Mouse (Mus musculus): ENCODE measurements around the gene Ranbp3l. TPM values are rescaled to one million over a fixed set of nuclear protein-coding genes. Genes with fewer than 3 reads are reported as not detected.
"Not testable (repeated sequence)": the region's sequence is repeated elsewhere in the genome, so short reads cannot be mapped to it uniquely, and the experiment has no call there.

The Ranbp3l gene
- polyA plus RNA-seq, 1 experiment from 2014 or later: 4.8 TPM

DNA sequence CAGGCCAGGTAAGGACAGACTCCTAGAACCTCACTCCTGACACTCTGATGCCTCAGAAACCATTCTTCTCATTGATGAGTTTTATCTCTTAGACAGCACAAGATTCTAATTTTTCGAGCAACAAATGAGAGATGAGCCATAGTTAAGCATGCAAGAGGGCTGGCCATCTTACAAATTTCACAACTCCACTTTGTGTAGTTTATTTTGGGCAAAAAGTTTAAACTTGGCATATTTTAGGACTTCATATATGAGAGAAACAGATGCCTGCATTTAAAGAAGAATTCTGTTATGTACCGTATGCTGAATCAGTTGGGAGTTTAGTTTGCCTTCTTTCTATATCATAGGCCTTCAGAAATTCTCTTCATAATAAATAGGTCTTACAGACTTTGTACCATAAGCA lies 35.0 kb downstream of the Ranbp3l start:
- H3K4me2 ChIP-seq (replicated peaks): no peak overlapping the region
- H3K9ac ChIP-seq: no peak overlapping the region
- no peak overlapping the region for H3K27ac ChIP-seq
- no peaks in the 10 kb centered on the region for H3K27me3 ChIP-seq
- no peaks in the 10 kb centered on the region for H3K4me1 ChIP-seq
- no peak for ATAC-seq (ENCODE audit: low FRiP score)
- H3K36me3 ChIP-seq: no peaks in the 10 kb centered on the region
- H3K9me3 ChIP-seq (replicated peaks): no peaks in the 10 kb centered on the region
- no peak overlapping the region for H3K4me3 ChIP-seq
- WGBS: 88% methylated on average over 2 of the region's 2 CpGs

DNA sequence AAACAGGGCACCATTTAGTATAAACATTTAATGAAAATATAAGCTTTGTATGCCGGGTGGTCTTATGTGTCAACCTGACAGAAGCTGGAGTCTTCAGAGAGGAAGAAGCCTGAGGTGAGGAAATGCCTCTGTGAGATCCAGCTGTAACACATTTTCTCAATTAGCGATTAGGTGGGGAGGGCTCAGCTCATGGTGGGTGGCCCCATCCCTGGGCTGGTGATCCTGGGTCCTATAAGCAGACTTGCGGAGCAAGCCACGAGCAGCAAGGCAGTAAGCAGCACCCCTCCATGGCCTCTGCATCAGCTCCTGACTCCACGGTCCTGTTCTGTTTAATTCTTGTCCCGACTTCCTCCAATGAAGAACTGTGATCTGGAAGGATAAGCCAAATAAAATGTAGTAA lies 41.4 kb downstream of the Ranbp3l start:
- Histone ChIP-seq H3K9ac (no peak overlapping the region), H3K4me3 (no peak overlapping the region), H3K36me3 (no peaks in the 10 kb centered on the region), H3K9me3 (replicated peaks) (no peaks in the 10 kb centered on the region), H3K27me3 (no peaks in the 10 kb centered on the region), H3K27ac (no peak overlapping the region), H3K4me1 (no peaks in the 10 kb centered on the region), H3K4me2 (replicated peaks) (no peak overlapping the region)
- 72% methylated on average over 6 of the region's 6 CpGs for WGBS
- ATAC-seq (ENCODE audit: low FRiP score): no peak

DNA sequence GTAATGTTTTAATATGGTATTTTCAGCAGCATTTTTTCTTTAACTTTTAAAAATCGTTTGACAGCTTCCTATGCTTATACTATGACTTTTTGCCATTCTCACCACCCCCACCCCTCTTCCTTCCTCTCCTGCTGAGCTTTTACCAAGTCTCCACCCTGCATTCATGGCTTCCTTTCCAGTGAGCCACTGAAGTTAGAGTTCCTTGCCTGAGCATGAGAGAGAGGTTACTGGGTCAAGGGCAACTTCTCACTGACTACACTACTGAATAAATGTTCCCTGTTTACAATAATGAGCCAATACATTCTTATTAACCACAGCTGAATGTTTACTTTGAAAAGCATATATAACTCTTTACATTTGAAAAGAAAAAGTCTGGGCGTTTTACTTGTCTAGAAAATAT lies 46.8 kb downstream of the Ranbp3l start:
- H3K27ac ChIP-seq: no peak overlapping the region
- H3K4me2 ChIP-seq (replicated peaks): no peak overlapping the region
- ATAC-seq (ENCODE audit: low FRiP score): no peak
- H3K27me3 ChIP-seq: no peaks in the 10 kb centered on the region
- H3K4me1 ChIP-seq: no peaks in the 10 kb centered on the region
- no peak overlapping the region for H3K4me3 ChIP-seq
- H3K9ac ChIP-seq: no peak overlapping the region
- H3K36me3 ChIP-seq: no peaks in the 10 kb centered on the region
- H3K9me3 ChIP-seq (replicated peaks): 0 out of 2 replicates have a peak, but pooled peaks cover 3% of the 10 kb centered on the region
- 74% methylated on average over 2 of the region's 2 CpGs for WGBS

DNA sequence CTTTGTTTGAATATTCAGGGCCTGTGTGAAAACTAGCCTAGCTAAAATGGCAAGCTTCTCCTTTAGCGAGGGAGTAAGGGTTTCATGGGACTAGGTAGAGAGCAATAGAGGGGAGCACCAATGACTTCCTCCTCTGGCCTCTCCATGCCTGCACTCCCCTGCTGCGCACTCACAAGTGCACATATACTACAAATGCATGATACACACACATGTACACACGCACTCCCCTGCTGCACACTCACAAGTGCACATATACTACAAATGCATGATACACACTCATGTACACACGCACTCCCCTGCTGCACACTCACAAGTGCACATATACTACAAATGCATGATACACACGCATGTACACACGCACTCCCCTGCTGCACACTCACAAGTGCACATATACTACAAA lies 47.7 kb downstream of the Ranbp3l start:
- H3K36me3 ChIP-seq; H3K27ac ChIP-seq; ATAC-seq (ENCODE audit: low FRiP score); H3K4me3 ChIP-seq; H3K27me3 ChIP-seq; H3K4me1 ChIP-seq; H3K9ac ChIP-seq; H3K4me2 ChIP-seq (replicated peaks); H3K9me3 ChIP-seq (replicated peaks): not testable (repeated sequence)
- WGBS: 78% methylated on average over 6 of the region's 6 CpGs

DNA sequence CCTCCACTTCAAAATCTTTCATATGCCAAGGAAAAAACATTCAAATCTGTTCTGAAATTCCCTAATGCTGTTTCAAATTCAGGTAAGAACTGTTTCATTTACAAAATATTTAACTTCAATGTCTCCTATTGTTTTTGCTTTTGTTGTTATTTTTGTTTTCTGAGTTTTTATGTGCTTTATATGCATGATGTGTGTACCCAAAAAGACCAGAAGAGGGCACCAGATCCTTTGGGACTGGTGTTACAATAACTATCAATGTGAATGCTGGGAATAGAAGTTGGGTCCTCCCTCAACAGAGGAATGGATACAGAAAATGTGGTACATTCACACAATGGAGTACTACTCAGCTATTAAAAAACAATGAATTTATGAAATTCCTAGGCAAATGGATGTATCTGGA lies 88.0 kb downstream of the Ranbp3l start:
- Histone ChIP-seq H3K9me3 (replicated peaks) (no peaks in the 10 kb centered on the region), H3K9ac (no peak overlapping the region), H3K36me3 (no peaks in the 10 kb centered on the region), H3K4me2 (replicated peaks) (no peak overlapping the region), H3K4me3 (no peak overlapping the region), H3K4me1 (no peaks in the 10 kb centered on the region), H3K27me3 (no peaks in the 10 kb centered on the region), H3K27ac (no peak overlapping the region)
- ATAC-seq (ENCODE audit: low FRiP score): no peak

DNA sequence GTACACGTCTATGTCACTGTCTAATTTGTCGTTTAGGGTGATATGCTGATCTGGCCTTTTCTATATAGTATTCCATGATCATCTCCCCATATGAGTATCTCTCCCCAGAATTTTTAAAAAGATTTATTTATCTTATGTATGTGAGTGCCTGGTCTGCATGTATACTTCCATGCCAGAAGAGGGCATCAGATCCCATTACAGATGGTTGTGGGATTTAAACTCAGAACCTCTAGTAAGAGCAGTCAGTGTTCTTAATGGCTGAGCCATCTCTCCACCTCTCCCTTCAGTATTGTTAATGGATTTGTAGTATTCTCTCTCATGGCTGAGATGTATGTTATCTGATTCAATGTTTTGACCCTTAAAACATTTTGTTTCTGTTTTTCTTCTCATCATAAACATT lies 92.1 kb downstream of the Ranbp3l start:
- Histone ChIP-seq H3K9ac (no peak overlapping the region), H3K4me1 (no peaks in the 10 kb centered on the region), H3K27me3 (no peaks in the 10 kb centered on the region), H3K27ac (no peak overlapping the region), H3K4me2 (replicated peaks) (no peak overlapping the region), H3K9me3 (replicated peaks) (no peaks in the 10 kb centered on the region), H3K4me3 (no peak overlapping the region), H3K36me3 (no peaks in the 10 kb centered on the region)
- no peak for ATAC-seq (ENCODE audit: low FRiP score)
- WGBS: 91% methylated on average over 2 of the region's 2 CpGs

DNA sequence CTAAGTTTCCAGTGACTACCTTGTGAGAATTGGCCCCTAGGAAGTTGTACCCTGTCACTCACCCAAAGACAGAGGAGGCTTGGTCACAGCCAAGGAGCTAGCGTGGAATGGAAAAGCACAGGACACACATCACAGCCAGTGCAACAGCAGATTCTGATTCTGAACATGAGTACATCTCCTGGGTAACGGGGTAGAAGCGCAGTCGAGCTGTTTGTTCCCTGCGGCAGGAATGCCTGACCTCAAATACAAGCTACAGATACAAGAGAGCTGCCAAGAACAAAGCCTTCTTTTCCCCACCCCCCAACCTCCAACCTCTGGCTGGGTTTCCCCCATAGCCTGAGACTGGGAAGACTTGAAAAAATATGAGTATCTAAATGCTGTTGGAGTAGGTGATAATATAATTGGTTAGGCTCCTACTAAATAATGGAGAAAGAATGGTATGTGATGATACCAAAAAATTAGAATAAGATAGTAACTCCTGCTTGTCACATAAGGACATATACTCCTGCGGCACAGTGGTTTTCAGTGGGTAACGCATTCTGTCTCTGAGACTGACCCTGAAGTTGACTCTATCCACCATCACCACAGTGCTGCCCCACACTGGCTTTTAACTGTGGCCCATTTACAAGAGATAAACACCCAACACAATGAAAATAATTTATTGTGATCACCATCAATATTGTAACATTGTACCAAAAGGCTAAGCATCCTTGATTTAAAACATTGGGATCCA lies 93.6 kb downstream of the Ranbp3l start:
- no peak overlapping the region for H3K4me3 ChIP-seq
- peak; percentile 92 for ATAC-seq (ENCODE audit: low FRiP score)
- H3K9ac ChIP-seq: no peak overlapping the region
- H3K36me3 ChIP-seq: no peaks in the 10 kb centered on the region
- no peaks in the 10 kb centered on the region for H3K27me3 ChIP-seq
- H3K9me3 ChIP-seq (replicated peaks): no peaks in the 10 kb centered on the region
- WGBS: 47% methylated on average over 7 of the region's 7 CpGs
- no peak overlapping the region for H3K4me2 ChIP-seq (replicated peaks)
- no peaks in the 10 kb centered on the region for H3K4me1 ChIP-seq
- no peak overlapping the region for H3K27ac ChIP-seq

DNA sequence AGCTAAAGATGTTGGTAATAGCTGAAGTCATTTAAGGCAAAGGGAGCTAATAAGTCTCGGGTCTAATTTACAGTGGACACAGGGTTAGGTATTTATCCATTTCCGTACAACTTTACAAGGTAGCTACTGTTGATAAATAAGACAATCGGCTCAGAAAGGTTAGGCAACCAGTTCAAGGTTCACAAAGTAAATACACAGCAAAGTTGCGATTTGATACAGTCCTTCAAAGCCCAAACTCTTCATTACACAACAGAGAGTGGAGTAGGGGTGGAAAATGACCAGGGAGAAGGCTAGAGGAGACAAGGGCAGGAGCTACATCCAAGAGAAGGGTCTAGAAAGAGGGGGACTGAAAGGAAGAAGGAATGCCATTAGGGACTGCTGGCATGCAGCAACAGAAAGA lies 101.1 kb downstream of the Ranbp3l start:
- Histone ChIP-seq H3K4me3 (no peak overlapping the region), H3K27me3 (no peaks in the 10 kb centered on the region), H3K4me1 (peaks cover 26% of the 10 kb centered on the region), H3K27ac (no peak overlapping the region), H3K36me3 (no peaks in the 10 kb centered on the region), H3K9ac (no peak overlapping the region), H3K4me2 (replicated peaks) (no peak overlapping the region), H3K9me3 (replicated peaks) (no peaks in the 10 kb centered on the region)
- no peak for ATAC-seq (ENCODE audit: low FRiP score)
- 89% methylated on average over 4 of the region's 4 CpGs for WGBS

DNA sequence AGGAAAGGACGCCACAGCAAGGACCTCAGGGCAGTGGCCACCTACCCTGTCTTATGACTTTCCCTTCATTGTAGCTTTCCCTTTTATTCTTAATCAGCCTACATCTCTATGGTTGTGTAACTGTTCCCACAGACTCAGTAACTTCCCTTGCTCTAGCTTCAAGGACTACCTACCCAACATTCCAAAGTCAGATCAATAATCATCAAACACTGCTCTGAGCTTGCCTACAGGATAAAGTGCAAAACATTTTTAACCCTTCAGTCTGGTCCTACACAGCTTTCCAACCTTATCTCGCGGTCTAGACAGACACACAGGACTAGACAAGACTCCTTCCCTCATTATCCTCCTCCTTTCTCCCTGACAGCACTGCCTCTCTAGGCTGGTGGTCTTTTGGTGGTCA lies 102.6 kb downstream of the Ranbp3l start:
- Histone ChIP-seq H3K9ac (peak overlapping the region; percentile 71), H3K4me2 (replicated peaks) (peak overlapping the region; percentile 84), H3K27ac (peak overlapping the region; percentile 78), H3K4me3 (peak overlapping the region; percentile 86), H3K4me1 (peaks cover 37% of the 10 kb centered on the region), H3K9me3 (replicated peaks) (no peaks in the 10 kb centered on the region), H3K36me3 (no peaks in the 10 kb centered on the region), H3K27me3 (no peaks in the 10 kb centered on the region)
- WGBS: 1% methylated on average over 3 of the region's 3 CpGs
- no peak; the same call in 1 of the 2 replicates for ATAC-seq (ENCODE audit: low FRiP score)

DNA sequence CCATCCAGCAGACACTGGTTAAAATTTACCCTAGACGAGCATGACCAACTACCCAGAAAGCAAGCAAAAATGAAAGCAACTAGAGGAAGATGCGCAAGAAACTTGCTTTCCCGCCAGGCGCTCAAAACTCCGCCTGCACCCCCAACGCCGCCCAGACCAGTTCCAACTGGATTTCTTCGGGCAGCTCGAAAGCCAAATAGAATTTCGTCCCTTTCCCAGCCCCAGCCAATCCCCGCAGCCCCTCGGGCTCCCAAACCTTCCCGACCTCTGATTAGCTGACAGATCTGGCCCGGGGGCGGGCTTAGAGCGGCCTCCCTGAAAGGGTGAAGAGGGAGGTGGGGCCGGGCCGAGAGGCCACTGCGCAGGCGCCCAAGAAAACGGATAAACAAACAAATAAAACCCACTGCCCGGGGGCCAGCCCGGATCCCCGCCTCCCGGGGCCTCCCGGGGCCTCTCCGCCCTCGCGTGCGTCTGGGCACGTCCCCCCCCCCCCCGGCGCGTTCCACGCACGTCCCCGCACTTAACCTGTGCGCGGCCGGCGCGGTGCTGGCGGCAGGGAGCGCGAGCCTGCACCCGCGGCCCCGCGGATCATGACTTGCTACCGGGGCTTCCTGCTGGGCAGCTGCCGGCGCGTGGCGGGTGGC lies 103.3 kb downstream of the Ranbp3l start, which contains the start of gene Nadk2:
Nadk2 (plus strand) TSS at position 349 of the 644 bp plus-strand sequence.
- peak; percentile 99 for ATAC-seq (ENCODE audit: low FRiP score)
- Histone ChIP-seq H3K4me3 (peak within 1 kb of the TSS; percentile 86), H3K27me3 (no peaks in the 10 kb centered on the region), H3K4me2 (replicated peaks) (peak within 1 kb of the TSS; percentile 84), H3K4me1 (peaks cover 39% of the 10 kb centered on the region), H3K36me3 (no peaks in the 10 kb centered on the region), H3K9ac (peak within 1 kb of the TSS; percentile 94), H3K9me3 (replicated peaks) (no peaks in the 10 kb centered on the region), H3K27ac (peak within 1 kb of the TSS; percentile 92)
- 0% methylated on average over 38 of the region's 54 CpGs for WGBS

DNA sequence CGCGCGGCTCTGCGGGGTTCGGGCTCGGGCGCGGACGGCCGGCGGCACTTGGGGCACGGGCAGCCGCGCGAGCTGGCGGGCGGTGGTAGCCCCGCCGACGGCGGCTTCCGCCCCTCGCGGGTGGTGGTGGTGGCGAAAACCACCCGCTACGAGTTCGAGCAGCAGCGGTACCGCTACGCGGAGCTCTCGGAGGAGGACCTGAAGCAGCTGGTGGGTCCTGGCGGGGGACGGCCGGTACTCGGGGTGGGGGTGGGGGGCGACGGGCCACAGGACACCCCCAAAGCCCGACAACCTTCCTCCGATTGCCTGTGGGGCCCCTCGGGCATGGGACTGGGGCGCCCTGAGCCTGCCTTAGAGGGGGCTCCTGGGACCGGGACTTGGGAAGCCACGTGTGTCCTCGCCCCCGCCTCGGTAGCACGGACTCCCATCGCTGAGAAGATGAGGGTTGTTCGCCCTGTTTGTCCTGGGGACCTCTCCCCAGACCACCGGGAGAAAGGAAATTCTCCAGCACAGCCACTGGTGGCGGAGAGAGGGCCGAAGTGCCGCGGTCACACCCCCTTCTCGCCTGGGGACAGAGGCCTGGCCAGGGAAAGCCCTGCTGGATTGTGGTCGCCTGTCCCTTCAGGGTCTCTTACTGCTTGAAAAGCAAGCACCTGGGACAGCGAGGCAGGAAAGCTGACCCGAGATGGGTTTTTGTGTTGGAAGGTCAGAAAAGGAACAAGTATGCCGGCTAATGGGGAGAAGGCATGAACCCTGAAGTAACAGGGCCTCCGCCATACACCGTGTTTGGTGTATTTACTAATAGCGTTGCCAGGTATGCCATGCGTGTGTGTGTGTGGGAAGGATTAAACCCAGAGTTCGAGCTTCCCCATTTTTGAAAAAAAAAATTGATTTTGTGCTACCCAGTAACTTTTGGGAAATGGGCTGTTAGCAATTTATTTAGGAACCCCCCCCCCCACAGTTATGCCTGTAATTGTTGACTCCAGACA lies 104.1 kb downstream of the Ranbp3l start:
- H3K4me1 ChIP-seq: peaks cover 39% of the 10 kb centered on the region
- no peaks in the 10 kb centered on the region for H3K36me3 ChIP-seq
- H3K9me3 ChIP-seq (replicated peaks): no peaks in the 10 kb centered on the region
- H3K9ac ChIP-seq: peak overlapping the region; percentile 94
- peak overlapping the region; percentile 92 for H3K27ac ChIP-seq
- WGBS: 2% methylated on average over 38 of the region's 66 CpGs
- peak; percentile 44 for ATAC-seq (ENCODE audit: low FRiP score)
- H3K4me2 ChIP-seq (replicated peaks): peak overlapping the region; percentile 84
- H3K27me3 ChIP-seq: no peaks in the 10 kb centered on the region
- H3K4me3 ChIP-seq: peak overlapping the region; percentile 86

DNA sequence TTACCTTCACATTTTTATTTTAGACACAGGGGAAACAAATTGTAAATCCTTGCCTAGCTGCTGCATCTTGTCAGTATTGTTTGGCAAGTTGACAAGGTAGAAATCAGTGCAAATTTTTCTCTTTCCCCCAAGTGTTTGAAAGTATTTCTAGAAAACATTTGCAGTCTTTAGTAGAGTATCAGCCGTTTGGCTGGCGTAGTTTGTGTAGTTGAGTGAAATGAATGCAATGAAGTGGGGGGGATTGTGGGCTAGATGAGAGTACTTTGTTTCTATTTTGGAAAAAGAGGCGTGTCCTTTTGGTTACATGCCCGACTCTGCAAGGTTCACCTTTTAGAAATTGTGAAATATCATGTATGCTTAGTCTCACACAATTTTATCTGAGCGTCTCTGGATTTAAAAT lies 104.9 kb downstream of the Ranbp3l start:
- Histone ChIP-seq H3K4me3 (peak overlapping the region; percentile 86), H3K9ac (peak overlapping the region; percentile 94), H3K36me3 (no peaks in the 10 kb centered on the region), H3K4me2 (replicated peaks) (peak overlapping the region; percentile 84), H3K27ac (no peak overlapping the region), H3K27me3 (no peaks in the 10 kb centered on the region), H3K4me1 (peaks cover 39% of the 10 kb centered on the region), H3K9me3 (replicated peaks) (no peaks in the 10 kb centered on the region)
- WGBS: 34% methylated on average over 5 of the region's 5 CpGs
- ATAC-seq (ENCODE audit: low FRiP score): no peak

Measured in hindbrain, embryonic 12.5 days (tissue).